Mouse (Mus musculus) effector memory CD4-positive, alpha-beta T cell, adult 5 months (primary cell): Measurements from ENCODE around the gene Rs1. TPM values are rescaled to one million over a fixed set of nuclear protein-coding genes. Genes with fewer than 3 reads are reported as not detected.

Experiments used
- polyA plus RNA-seq: library from polyadenylated mRNA; unstranded; fragments of 100-300 nt; shearing (Covaris generic); gene quantifications from one replicate; pipeline ENCODE4 v1.2.1, GENCODE M21; 2017

Gene Rs1
- polyA plus RNA-seq = 0.06 TPM

GRCm38 (mm10) chrX:160767713-160768112 is at the start of gene Rs1:
Gene Rs1, plus strand, starts transcription at chrX:160768013.

DNA sequence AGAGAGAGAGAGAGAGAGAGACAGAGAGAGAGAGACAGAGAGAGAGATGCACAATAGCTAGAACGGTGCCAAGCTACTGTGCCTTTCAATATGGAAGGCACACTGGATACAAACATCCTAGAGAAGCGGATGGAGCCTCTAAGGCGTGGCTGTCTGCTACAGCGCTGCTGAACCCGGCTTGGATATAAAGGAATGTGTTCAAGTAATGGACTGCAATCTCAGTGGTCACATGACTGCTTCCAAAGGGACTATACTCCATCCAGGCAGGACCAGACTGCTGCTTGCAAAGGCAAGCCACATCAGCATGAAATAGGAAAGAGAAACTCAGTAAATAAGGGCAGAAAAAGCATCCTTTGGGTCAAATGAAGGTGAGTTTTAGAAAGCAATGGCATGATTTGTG is 32.2 kb upstream of the Rs1 start, which contains the start of gene Ppef1:
TSS of gene Ppef1 (minus strand) at position 116 of the 400 bp plus-strand sequence.

Other genes starting within 250 kb of the Rs1 start
- not detected for gene Ppef1, start 32.2 kb upstream of the Rs1 start, polyA plus RNA-seq
- not detected for gene Gja6, start 139.0 kb downstream of the Rs1 start, polyA plus RNA-seq
- gene Cdkl5, start 226.7 kb downstream of the Rs1 start, polyA plus RNA-seq = 0.12 TPM